Mouse (Mus musculus): ENCODE measurements at regions not wholly inside any gene's neighbourhood (a gene's known extent, or its start where the extent isn't known, plus 50 kb on each side); places are given as distances from the start of the nearest gene placed in this dataset.

DNA sequence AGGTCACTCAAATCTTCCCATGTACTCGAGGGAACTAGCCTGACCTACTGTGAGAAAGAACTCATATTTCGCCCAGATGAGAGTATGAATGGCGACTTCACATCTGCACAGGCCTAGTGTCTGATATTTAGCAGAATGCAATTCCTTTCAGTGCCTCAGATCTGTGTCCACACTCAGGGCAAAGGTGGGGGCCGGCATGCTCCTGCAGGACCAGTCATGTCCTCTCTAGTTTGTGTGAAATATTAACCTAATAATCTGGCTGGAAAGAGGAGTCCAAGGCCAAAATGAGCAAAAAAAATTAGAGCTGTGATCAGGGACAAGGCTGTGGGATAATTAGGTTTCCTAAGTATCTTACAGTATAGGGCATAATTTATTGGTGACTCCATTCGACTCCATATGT lies 292.1 kb downstream of the Irs2 start:
- no peak for DNase-seq (ENCODE audit: low read depth, low spot score)

DNA sequence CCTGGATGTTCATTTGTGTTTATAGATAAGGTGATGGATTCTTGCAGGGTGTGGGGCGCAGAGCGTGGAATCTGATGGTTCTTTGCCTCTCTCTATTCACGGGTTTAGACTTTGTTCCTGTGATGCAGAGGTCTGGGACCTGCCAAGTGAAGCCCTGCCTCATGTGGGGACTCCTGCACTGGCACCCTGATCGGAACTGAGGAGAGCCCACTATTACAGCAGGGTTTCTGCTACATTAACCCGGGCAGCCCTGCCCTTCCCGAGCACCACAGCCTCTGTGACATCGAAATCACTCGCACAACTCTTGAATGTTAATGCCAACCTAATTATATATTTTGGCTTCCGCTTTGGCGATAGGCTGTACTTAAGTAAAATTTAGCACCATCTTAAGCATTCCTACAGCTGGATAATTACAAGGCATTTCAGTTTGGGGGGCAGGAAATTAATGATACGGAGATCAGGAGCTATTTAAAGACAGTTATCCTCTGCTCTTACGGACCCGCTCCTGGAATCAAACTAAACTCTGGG lies 294.7 kb downstream of the Irs2 start:
- no peak for DNase-seq (ENCODE audit: low read depth, low spot score)

DNA sequence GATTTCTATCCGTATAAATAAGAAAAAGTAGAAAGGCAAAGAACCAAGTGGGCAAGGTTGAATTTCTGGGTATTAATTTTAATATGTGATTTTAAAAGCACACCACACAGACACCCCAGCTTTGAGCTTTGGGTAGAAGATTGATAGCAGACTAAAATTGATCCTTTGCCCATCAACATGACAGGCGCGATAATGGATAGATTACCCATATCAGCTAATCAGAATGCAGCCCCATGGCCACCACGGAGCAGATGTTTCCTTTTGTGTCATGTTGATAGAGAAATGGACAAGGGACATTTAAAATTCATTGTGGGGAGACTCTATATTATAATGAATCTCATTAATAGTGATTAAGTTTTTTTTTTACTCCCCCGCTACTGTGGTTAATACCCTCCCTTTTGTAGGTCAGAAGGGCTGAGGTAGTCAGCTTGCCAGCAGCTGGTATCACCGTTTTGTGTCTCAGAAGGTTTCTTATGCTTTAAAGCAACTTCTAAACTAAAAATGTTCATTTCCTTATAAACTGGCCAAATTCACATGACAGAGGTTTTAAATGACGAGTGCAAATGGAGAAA lies 296.1 kb downstream of the Irs2 start:
- no peak for DNase-seq (ENCODE audit: low read depth, low spot score)

DNA sequence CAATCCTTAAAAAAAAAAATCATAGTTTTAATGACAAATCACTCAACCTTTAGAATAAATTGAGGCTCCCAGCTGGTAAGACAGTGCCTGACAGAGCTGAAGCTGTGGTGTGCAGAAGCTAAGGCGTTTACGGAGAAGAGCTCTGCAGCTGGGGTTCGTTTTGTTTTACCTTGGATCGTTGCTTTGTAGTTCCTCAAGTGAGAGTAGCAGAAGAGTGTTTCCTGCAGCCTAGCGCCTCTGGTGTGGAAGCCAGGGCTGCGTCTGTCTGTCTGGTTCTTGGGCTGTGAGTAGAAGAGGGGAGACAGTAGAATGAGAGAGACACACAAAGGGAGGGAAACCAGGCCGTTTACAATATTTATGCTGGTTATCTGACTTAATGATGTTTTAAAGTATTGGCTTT lies 296.8 kb downstream of the Irs2 start:
- no peak for DNase-seq (ENCODE audit: low read depth, low spot score)

DNA sequence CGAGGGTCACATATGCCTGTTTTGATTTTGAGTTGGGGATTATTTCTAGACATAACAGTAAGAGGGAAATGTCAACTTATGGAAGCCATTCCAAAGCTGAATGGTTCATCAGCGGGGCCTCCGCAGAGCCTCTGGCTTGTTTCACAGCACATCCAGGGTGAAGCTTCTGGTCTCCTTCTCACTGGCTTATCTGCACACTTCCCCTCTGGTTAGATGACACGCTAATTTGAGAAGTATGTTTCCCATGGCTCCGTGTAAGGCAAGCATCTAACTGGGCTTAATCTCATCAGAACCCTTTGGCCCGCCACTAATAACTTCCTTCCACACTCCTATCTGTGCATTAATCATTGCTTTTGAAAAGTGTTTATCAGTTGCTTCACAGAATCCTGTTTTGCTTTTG lies 299.7 kb downstream of the Irs2 start:
- no peak for DNase-seq (ENCODE audit: low read depth, low spot score)

DNA sequence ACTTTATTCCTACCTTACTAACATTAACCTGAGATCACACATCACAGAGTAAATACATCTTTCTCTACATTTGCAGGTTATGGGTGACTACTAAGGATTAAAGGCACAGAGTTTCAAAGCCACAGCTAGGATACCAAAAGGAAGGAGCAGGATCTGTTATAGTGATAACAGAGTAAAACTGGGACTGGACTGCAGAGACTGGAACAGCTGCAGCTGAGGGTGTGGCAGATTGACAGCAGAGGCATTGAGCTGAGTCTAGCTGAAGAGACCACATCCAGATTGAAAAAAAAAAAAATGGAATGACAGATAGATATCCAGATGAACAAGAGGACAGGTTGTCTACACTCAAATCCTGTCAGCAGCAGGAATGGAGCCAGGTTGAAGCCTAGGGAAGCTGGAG lies 301.1 kb downstream of the Irs2 start:
- no peak for DNase-seq (ENCODE audit: low read depth, low spot score)

DNA sequence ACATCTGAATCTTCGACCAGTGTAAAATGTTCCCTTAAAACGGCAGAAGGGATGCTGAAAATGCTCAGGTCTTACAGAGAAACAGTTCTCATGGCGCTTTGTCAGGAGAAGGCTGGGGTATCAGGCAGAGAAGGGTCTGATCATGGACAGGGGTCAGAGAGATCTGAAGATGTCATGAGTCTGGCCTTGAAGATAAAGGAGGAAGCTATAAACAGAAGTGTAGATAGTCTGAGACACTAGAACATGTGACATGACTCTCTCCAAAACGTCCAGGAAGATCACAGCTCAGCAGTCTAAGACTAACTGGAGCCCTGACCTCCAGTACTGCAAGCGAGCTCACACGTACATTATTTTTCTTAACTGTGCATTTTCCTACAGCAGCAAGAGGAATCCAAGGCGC lies 302.3 kb downstream of the Irs2 start:
- DNase-seq (ENCODE audit: low read depth, low spot score) = no peak

DNA sequence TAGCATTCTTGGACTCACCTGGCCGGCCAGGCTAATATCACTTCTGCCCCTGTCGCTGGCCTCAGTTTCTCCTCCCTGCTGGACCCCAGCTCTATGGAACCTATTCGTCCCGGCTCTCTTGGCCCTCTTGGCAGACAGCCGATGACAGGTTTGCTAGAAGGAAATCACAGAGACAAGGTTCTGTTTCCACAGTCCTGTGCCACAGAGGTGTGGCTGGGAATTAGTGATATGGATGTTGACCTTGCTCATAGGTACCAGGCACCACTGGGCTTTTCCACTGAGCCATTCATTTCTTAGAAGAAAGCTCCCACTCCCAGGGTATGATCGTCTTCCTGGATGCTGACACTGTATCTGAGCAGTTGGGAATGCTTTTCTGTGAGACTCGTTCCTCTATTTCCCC lies 305.5 kb downstream of the Irs2 start:
- no peak for DNase-seq (ENCODE audit: low read depth, low spot score)

DNA sequence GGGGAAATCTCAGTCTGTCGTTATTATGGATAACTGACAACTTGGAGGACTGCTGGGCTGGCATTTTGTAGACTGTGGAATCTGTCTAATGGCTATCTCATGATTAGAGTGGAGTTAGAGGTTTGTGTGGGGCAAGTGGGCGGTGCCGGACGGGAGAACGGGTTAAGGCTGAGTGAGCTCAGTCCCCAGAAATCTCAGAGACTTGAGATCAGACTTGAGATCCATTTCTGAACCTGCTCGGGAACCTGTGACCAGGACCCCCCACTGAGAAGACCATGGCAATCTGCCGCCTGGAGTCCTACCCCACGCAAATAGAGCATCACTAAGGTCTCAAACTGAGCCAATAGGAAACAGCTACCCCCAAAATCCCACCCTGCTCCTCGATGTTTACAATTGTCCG lies 306.0 kb downstream of the Irs2 start:
- DNase-seq (ENCODE audit: low read depth, low spot score) = no peak

DNA sequence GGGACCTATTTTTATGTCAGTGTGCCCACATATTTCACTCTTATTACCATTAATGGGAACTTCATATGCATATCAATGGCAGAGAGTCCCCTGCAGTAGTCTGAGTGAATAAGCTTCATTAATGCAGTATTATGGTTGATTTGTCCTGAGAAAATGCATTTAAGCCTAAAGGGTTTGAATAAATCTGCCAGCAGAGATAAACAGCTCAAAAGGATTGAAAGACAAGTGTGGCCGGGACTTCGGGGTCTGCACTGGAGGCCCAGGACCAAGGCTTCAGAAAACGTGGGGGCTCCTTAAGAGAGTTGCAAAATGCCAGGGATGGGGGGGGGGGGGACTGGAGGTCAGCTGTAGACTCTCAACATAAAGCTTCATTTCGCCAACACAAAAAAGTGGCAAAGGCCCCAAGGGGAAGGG lies 306.6 kb downstream of the Irs2 start:
- DNase-seq (ENCODE audit: low read depth, low spot score) = no peak

DNA sequence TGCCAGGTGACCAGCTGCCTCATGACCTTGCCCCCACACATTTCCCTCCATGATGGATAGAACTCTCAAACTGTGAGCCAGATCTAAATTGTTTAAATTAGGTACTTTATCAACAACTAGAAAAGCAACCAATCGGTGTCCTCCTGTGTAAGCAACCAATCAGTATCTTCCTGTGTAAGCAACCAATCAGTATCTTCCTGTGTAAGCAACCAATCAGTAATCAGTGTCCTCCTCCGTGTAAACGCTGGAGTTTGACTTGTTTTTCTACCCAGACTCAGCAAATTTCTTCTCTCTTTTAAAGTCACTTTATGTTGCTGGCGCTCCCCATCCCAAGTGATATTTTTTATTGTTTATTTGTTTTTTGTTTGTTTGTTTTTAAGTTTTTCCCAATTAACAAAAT lies 307.0 kb downstream of the Irs2 start:
- DNase-seq (ENCODE audit: low read depth, low spot score) = no peak

DNA sequence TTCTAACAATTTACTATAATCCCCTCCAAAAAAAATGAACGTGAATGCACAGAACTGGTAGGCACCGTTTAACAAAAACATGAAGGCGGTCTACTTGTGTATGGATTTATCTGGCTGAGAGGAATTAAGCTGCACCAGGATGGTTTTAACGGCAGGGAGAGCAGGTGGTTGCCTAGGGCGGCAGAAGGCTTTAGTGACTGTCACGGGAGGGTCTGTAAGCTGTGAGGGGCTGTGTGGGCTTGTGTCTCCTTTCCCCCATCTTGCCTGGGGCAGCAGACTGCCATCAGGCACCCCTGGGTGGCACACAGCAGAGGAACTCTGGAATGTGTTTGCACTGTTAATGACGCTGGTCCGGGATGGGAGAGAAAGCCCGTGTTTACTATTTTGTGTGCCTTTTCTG lies 308.6 kb downstream of the Irs2 start:
- DNase-seq (ENCODE audit: low read depth, low spot score) = no peak

DNA sequence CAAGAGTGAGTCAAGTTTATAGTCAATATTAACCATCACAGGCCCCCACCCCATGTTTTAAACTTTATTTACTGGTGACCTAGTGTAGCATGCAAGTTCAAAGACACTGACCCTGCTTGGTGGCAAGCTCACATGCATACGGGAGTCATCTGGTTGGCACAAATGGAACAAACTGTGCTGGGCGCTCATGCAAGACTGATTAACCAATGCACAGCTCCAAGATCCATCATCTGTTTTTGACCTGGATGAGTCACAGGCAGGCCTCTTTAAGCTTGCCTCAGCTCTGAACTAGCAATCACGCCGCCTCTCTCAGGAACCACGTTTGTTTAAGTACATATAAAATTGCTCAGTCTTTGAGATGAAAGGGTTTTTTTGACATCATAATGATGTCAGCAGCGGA lies 313.1 kb downstream of the Irs2 start:
- DNase-seq (ENCODE audit: low read depth, low spot score) = no peak

DNA sequence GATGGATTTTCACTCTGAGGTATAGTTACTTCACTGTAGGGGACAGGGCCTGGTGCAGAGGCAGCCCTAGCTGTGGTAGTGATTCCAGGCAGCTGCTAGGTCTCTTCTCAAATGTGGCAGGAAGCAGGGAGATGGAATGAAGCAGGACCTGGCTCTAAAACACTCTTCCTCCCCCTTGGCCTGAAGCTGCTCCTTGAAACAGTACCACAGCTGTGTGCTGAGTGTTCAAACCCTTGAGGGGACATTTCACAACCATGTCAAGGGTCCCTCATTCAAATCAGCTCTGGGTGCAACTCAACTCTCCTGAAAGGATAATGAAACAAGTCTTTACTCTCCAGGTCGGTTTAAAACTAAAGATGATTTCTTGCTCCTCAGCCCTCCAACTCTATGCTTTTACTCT lies 317.6 kb downstream of the Irs2 start:
- no peak for DNase-seq (ENCODE audit: low read depth, low spot score)

DNA sequence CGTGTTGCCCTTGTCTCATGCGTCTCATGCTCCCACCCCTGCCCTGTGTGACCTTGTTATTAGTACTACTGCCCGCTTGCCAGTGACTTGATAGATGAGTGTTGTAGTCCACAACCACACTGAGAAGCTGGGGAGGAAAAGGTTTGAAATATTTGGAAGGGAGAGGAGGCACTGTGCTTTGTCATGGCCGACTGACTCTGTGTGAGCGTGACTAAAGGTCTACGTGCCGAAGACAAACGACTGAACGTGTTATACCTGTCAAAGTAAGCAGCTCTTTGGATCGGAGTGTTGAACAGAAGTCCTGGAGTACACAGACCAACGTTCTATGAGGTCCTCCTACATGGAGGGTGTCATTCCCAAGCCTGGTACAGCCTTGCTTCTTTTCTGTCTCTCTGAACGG lies 318.4 kb downstream of the Irs2 start:
- DNase-seq (ENCODE audit: low read depth, low spot score) = no peak

DNA sequence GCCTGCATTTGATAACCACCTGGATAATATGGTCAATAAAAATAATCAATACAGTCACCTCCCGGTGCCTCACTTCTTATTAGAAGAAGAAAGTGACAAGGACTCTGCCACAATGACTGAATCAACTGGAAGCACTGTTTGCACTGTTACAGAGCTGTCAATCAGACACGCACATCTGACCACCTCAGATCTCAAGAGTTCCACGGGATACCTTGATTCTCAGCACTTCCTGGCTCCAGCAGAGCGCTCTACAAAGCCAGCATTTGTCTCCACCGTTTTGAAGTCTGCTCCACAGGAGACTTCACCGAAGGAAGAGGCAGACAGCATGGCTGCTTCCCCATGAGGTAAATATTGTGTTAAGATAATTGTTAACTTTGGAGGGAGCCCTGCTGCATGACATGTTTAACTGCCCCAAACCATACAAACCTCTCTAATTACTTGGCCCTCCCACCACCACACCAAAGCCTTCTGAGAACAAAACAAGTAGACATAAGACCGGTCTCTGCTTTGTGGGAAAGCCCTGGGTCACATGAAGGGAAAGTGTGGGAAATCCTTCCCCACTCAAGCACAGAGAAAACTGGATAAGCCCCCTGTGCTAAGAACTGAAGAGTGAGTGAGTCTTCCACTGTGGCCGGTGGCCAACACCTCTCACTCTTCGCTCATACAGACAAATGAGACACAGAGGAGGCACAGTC lies 320.2 kb downstream of the Irs2 start:
- no peak for DNase-seq (ENCODE audit: low read depth, low spot score)

Data from CD4-positive, CD25-positive, alpha-beta regulatory T cell, adult 2 months (primary cell).